Mouse (Mus musculus): Measurements from ENCODE around the gene Gm7534. TPM values are rescaled to one million over a fixed set of nuclear protein-coding genes. Genes with fewer than 3 reads are reported as not detected.

The Gm7534 gene
- polyA plus RNA-seq, 1 experiment from 2014 or later, result not detected

GRCm38 (mm10) chr4:134206488-134207053 lies 3.8 kb upstream of the Gm7534 start:
- H3K9me3 ChIP-seq (ENCODE audit: low read length), result no peaks in the 10 kb centered on the region
- no peak overlapping the region for H3K27ac ChIP-seq (ENCODE audit: low read length)
- 55% methylated on average over 6 of the region's 6 CpGs for WGBS
- no peaks in the 10 kb centered on the region for H3K27me3 ChIP-seq (replicated peaks; ENCODE audit: insufficient read depth, low read length)
- TF ChIP-seq EP300 (IDR thresholded peaks at IDR 0.05), result no peak
- TF ChIP-seq CTCF (IDR thresholded peaks at IDR 0.05), result no peak
- no peak overlapping the region for H3K9ac ChIP-seq (replicated peaks; ENCODE audit: low read depth)
- no peak overlapping the region for H3K4me2 ChIP-seq (replicated peaks; ENCODE audit: low read depth, low read length)
- no peak overlapping the region for H3K4me3 ChIP-seq (ENCODE audit: low read depth, low read length)
- ATAC-seq (no peak), DNase-seq (ENCODE audit: low spot score) (no peak)
- no peaks in the 10 kb centered on the region for H3K36me3 ChIP-seq (ENCODE audit: insufficient read depth, low read length)
- H3K4me1 ChIP-seq (ENCODE audit: insufficient read depth, low read depth, low read length), result no peaks in the 10 kb centered on the region

- no peak overlapping the region for H3K4me3 ChIP-seq (ENCODE audit: low read depth, low read length)
- no peak for DNase-seq (ENCODE audit: low spot score)
- H3K27ac ChIP-seq (ENCODE audit: low read length), result no peak overlapping the region
- TF ChIP-seq CTCF (IDR thresholded peaks at IDR 0.05) (no peak), EP300 (IDR thresholded peaks at IDR 0.05) (no peak)
- 75% methylated on average over 17 of the region's 17 CpGs for WGBS
- no peak for ATAC-seq
- no peak overlapping the region for H3K4me2 ChIP-seq (replicated peaks; ENCODE audit: low read depth, low read length)
- H3K36me3 ChIP-seq (ENCODE audit: insufficient read depth, low read length), result no peaks in the 10 kb centered on the region
- no peaks in the 10 kb centered on the region for H3K9me3 ChIP-seq (ENCODE audit: low read length)
- no peaks in the 10 kb centered on the region for H3K27me3 ChIP-seq (replicated peaks; ENCODE audit: insufficient read depth, low read length)
- no peak overlapping the region for H3K9ac ChIP-seq (replicated peaks; ENCODE audit: low read depth)
- H3K4me1 ChIP-seq (ENCODE audit: insufficient read depth, low read depth, low read length), result no peaks in the 10 kb centered on the region
Measured at GRCm38 (mm10) chr4:134203340-134203896, 614 bp upstream of the Gm7534 start.

- H3K4me3 ChIP-seq (ENCODE audit: low read depth, low read length), result no peak overlapping the region
- no peak for DNase-seq (ENCODE audit: low spot score)
Measured at GRCm38 (mm10) chr4:134199371-134199770, 3.4 kb downstream of the Gm7534 start.

GRCm38 (mm10) chr4:134186268-134186667 lies 16.5 kb downstream of the Gm7534 start:
- H3K4me3 ChIP-seq (ENCODE audit: low read depth, low read length), result peak overlapping the region; percentile 71
- ATAC-seq, result no peak
- no peaks in the 10 kb centered on the region for H3K9me3 ChIP-seq (ENCODE audit: low read length)
- H3K4me2 ChIP-seq (replicated peaks; ENCODE audit: low read depth, low read length), result peak overlapping the region; percentile 98
- WGBS, result under 1% methylated on average over 22 of the region's 22 CpGs
- TF ChIP-seq CTCF (IDR thresholded peaks at IDR 0.05), result no peak
- TF ChIP-seq EP300 (IDR thresholded peaks at IDR 0.05), result no peak
- peak overlapping the region; percentile 56 for H3K9ac ChIP-seq (replicated peaks; ENCODE audit: low read depth)
- H3K27ac ChIP-seq (ENCODE audit: low read length), result peak overlapping the region; percentile 69; the same call in 1 of the 2 replicates
- no peak for DNase-seq (ENCODE audit: low spot score)
- H3K27me3 ChIP-seq (replicated peaks; ENCODE audit: insufficient read depth, low read length), result no peaks in the 10 kb centered on the region
- H3K4me1 ChIP-seq (ENCODE audit: insufficient read depth, low read depth, low read length), result no peaks in the 10 kb centered on the region; the same call in 1 of the 2 replicates
- H3K36me3 ChIP-seq (ENCODE audit: insufficient read depth, low read length), result no peaks in the 10 kb centered on the region

More at GRCm38 (mm10) chr4:134199371-134199770, 3.4 kb downstream of the Gm7534 start:
- TF ChIP-seq EP300 (IDR thresholded peaks at IDR 0.05) (no peak), CTCF (IDR thresholded peaks at IDR 0.05) (no peak)
- Histone ChIP-seq H3K27ac (ENCODE audit: low read length) (no peak overlapping the region), H3K4me2 (replicated peaks; ENCODE audit: low read depth, low read length) (no peak overlapping the region), H3K9me3 (ENCODE audit: low read length) (no peaks in the 10 kb centered on the region), H3K4me1 (ENCODE audit: insufficient read depth, low read depth, low read length) (no peaks in the 10 kb centered on the region), H3K27me3 (replicated peaks; ENCODE audit: insufficient read depth, low read length) (no peaks in the 10 kb centered on the region), H3K36me3 (ENCODE audit: insufficient read depth, low read length) (no peaks in the 10 kb centered on the region), H3K9ac (replicated peaks; ENCODE audit: low read depth) (no peak overlapping the region)
- WGBS, result 76% methylated on average over 2 of the region's 2 CpGs
- ATAC-seq, result no peak

GRCm38 (mm10) chr4:134185569-134185968 lies 17.2 kb downstream of the Gm7534 start:
- TF ChIP-seq CTCF (IDR thresholded peaks at IDR 0.05) (no peak), EP300 (IDR thresholded peaks at IDR 0.05) (no peak)
- Histone ChIP-seq H3K27ac (ENCODE audit: low read length) (no peak overlapping the region), H3K4me3 (ENCODE audit: low read depth, low read length) (no peak overlapping the region), H3K36me3 (ENCODE audit: insufficient read depth, low read length) (no peaks in the 10 kb centered on the region), H3K9me3 (ENCODE audit: low read length) (no peaks in the 10 kb centered on the region), H3K4me2 (replicated peaks; ENCODE audit: low read depth, low read length) (peak overlapping the region; percentile 98; the same call in 1 of the 2 replicates), H3K27me3 (replicated peaks; ENCODE audit: insufficient read depth, low read length) (no peaks in the 10 kb centered on the region), H3K4me1 (ENCODE audit: insufficient read depth, low read depth, low read length) (no peaks in the 10 kb centered on the region; the same call in 1 of the 2 replicates), H3K9ac (replicated peaks; ENCODE audit: low read depth) (no peak overlapping the region)
- no peak for ATAC-seq
- WGBS, result 71% methylated on average over 3 of the region's 3 CpGs
- no peak for DNase-seq (ENCODE audit: low spot score)

- Histone ChIP-seq H3K4me3 (ENCODE audit: low read depth, low read length) (no peak overlapping the region), H3K27me3 (replicated peaks; ENCODE audit: insufficient read depth, low read length) (no peaks in the 10 kb centered on the region), H3K36me3 (ENCODE audit: insufficient read depth, low read length) (no peaks in the 10 kb centered on the region), H3K9me3 (ENCODE audit: low read length) (no peaks in the 10 kb centered on the region), H3K27ac (ENCODE audit: low read length) (no peak overlapping the region), H3K9ac (replicated peaks; ENCODE audit: low read depth) (no peak overlapping the region), H3K4me1 (ENCODE audit: insufficient read depth, low read depth, low read length) (no peaks in the 10 kb centered on the region; the same call in 1 of the 2 replicates), H3K4me2 (replicated peaks; ENCODE audit: low read depth, low read length) (no peak overlapping the region)
- DNase-seq (ENCODE audit: low spot score) (no peak), ATAC-seq (no peak)
- TF ChIP-seq CTCF (IDR thresholded peaks at IDR 0.05) (no peak), EP300 (IDR thresholded peaks at IDR 0.05) (no peak)
- 66% methylated on average over 3 of the region's 3 CpGs for WGBS
Measured at GRCm38 (mm10) chr4:134183711-134184110, 19.1 kb downstream of the Gm7534 start.
